Mouse (Mus musculus): ENCODE measurements around the gene Ubash3a. TPM values are rescaled to one million over a fixed set of nuclear protein-coding genes. Genes with fewer than 3 reads are reported as not detected.
A peak's percentile ranks its signal among the peaks of the same experiment; 100 is the strongest.
"Not testable (repeated sequence)": the region's sequence is repeated elsewhere in the genome, so short reads cannot be mapped to it uniquely, and the experiment has no call there.

The Ubash3a gene
- total RNA-seq, 2 experiments from 2014 or later, result not detected

DNA sequence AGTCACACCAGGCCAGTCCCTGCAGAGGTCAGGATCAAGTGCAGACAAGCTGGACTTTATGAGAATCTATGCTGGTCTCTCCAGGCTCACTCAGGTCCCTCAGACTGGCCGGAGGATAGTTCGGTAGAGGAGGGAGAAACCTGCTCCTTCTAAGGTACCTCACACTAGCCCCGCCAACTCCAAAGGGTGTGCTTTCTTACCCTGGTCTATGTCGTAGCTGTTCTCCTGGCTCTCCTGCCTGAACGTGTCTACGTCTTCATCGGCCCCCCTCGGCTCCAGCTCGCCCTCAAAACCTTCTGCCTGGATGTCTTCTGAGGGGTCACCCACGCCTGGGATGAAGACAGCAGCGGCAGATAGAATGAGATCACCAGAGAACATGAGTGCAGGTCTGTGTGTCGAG lies 50.2 kb downstream of the Ubash3a start:
- DNase-seq, result no peak
- intact Hi-C loops (cut with DNase I; ENCODE audit: low total_unique reads), result no loop called here

DNA sequence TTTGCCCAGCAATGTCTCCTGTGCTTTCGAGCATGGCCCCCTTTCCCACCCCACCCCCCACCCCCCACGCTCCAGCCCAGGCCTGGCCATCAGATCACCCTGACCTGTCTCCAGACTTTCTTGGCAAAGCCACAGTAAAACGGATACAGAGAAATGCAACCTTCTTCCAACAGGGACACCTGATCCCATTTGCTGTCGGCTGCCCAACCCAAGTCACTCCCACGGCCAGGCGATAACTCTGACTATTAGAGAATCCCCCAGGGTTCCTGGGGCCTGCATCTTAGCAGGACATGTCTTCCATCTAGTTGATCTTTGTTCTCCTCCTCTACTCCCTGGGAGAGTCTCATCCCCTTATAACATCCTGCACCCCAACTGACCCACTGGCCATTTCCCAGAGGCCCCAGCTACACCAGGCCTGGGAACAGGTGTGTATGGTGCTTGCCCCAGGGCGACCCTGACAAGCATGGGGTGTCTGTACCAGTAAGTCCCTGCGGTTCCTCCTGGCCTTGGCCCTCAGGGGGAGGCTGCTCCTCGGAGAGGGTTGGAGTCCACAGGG lies 50.7 kb downstream of the Ubash3a start:
- intact Hi-C loops (cut with DNase I; ENCODE audit: low total_unique reads), result no loop called here
- peak; percentile 65 for DNase-seq

DNA sequence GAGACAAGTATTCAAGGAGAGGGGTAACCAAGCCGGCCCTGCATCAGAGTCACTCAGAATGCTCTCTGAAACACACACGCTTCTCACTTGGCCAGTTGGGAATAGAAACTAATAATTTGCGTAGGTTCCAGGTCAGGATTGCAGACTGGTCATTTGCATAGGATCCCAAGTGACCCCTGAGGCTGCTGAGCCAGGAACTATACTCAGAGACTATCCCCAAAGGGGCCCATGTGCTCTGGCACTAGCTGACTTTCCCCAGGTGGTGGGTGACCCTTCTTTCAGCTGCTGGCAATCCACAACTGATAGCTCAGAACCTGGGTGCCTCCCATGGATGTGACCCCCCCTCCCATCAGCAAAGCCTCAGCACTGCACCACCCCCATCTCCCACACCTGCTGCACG lies 51.5 kb downstream of the Ubash3a start:
- intact Hi-C loops (cut with DNase I; ENCODE audit: low total_unique reads), result no loop called here
- no peak for DNase-seq

GRCm38 (mm10) chr17:31259825-31260224 lies 52.2 kb downstream of the Ubash3a start:
- intact Hi-C loops (cut with DNase I; ENCODE audit: low total_unique reads), result loop anchor here (10.0 kb wide), 1 partner anchor 235 kb away; no protein-coding TSS in a partner anchor

DNA sequence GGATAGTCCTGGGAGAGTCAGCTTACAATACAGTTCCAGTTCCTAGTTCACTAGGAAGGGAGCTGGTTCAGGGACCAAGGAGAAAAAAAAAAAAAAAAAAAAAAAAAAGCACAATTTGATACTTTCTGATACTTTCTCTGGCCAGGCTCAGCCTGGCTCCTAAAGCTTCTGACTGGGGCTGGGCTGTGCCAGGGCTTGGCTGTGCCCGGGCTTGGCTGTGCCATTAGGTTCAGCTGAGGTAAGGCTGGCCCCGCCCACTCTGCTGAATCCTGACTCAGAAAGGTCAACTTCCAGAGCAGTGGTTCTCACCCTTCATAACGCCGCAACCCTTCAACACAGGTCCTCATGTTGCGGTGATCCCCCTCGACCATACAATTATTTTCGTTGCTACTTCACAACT lies 52.8 kb downstream of the Ubash3a start:
- intact Hi-C loops (cut with DNase I; ENCODE audit: low total_unique reads), result loop anchor here (10.0 kb wide), 1 partner anchor 234 kb away; no protein-coding TSS in a partner anchor

More at GRCm38 (mm10) chr17:31259825-31260224, 52.2 kb downstream of the Ubash3a start:
- DNase-seq, result no peak

DNA sequence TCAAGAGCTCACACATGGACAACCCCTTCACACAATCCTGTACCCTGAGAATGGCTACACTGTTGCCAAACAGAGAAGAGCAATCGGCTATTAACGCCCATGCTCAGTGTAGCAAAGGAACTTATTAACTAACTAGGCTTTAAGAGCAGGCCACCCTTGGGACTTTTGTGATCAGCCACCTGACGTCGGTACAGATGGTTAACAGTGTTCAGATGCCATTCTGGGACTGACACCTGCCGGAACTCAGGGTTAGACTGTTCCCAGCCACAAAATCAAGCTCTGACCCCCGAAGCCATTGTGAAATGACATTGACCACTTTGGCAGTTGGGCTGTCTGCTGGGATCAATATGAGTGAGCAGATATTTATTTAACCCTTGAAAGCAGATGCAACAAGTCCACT lies 53.7 kb downstream of the Ubash3a start:
- intact Hi-C loops (cut with DNase I; ENCODE audit: low total_unique reads), result loop anchor here (10.0 kb wide), 1 partner anchor 233 kb away; no protein-coding TSS in a partner anchor

More for the DNA sequence above, 52.8 kb downstream of the Ubash3a start:
- peak; percentile 95 for DNase-seq

DNA sequence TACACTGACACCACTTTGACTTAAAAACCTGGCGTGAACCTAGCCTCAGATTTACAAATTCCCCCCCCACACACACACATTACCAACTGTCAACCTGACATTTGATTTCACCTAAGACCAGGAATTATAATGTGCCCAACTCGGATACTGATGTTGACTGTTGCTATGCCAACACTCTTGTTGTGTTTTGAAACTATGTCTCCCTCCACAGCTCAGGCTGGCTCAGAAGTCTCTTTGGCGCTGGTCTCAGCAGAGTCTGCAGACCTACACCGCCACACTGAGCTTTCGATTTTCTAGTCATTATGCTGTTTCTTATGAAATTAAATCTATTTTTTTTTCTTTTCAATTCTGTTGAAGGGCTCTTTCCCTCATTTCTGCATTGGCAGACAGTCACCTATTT lies 55.0 kb downstream of the Ubash3a start:
- intact Hi-C loops (cut with DNase I; ENCODE audit: low total_unique reads), result loop anchor here (10.0 kb wide), 1 partner anchor 232 kb away; no protein-coding TSS in a partner anchor

More for the DNA sequence above, 53.7 kb downstream of the Ubash3a start:
- DNase-seq, result no peak

DNA sequence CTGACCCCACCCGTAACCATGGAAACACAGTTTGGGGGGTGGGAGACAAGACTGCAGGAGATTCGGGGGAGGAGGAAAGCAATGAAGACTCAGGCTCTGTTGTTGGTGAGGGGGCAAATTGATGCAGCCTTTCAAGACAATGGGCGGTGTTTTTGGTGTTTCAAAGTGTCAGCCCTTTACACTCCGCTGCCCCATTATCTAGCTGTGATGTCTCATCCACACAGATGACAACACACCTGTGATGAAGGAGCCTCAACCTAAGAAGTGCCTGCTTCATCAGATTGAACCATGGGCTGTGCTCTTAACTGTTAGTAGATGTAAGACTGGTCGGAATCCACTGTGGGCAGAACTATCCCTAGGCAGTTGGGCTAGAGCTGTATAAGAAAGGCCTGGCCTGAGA lies 56.1 kb downstream of the Ubash3a start:
- intact Hi-C loops (cut with DNase I; ENCODE audit: low total_unique reads), result loop anchor here (10.0 kb wide), 1 partner anchor 231 kb away; no protein-coding TSS in a partner anchor
- no peak for DNase-seq

More for the DNA sequence above, 55.0 kb downstream of the Ubash3a start:
- no peak for DNase-seq

DNA sequence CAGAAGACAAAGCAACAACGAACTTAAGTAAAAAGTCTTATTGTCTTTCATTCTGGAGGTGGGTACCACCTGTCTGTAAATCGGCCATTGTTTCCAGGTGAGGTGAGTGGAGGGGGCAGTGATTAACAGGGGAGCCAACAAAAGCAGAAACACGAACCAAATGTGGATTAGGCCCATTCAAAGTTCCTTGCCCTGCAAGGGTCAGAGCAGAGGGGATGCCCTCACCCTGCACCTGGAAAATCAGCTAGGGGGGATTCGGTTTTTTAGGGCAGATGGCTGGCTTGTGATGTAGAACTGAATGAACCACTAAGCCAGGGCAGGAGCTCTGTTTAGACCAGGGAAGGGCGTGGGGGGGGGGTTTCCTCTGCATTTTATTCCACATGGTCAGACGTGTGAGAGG lies 56.7 kb downstream of the Ubash3a start:
- intact Hi-C loops (cut with DNase I; ENCODE audit: low total_unique reads), result loop anchor here (10.0 kb wide), 1 partner anchor 230 kb away; no protein-coding TSS in a partner anchor

GRCm38 (mm10) chr17:31265171-31265572 lies 57.5 kb downstream of the Ubash3a start:
- intact Hi-C loops (cut with DNase I; ENCODE audit: low total_unique reads), result loop anchor here (10.0 kb wide), 1 partner anchor 230 kb away; no protein-coding TSS in a partner anchor
- DNase-seq, result no peak

More for the DNA sequence above, 56.7 kb downstream of the Ubash3a start:
- DNase-seq, result no peak

GRCm38 (mm10) chr17:31265831-31266230 lies 58.2 kb downstream of the Ubash3a start:
- no peak for DNase-seq
- intact Hi-C loops (cut with DNase I; ENCODE audit: low total_unique reads), result loop anchor here (10.0 kb wide), 1 partner anchor 229 kb away; no protein-coding TSS in a partner anchor

- no peak for DNase-seq
- intact Hi-C loops (cut with DNase I; ENCODE audit: low total_unique reads), result loop anchor here (10.0 kb wide), 1 partner anchor 228 kb away; no protein-coding TSS in a partner anchor
Measured at GRCm38 (mm10) chr17:31266321-31266950, 58.8 kb downstream of the Ubash3a start.

GRCm38 (mm10) chr17:31267138-31267537 lies 59.5 kb downstream of the Ubash3a start:
- intact Hi-C loops (cut with DNase I; ENCODE audit: low total_unique reads), result loop anchor here (10.0 kb wide), 1 partner anchor 228 kb away; no protein-coding TSS in a partner anchor
- no peak for DNase-seq

DNA sequence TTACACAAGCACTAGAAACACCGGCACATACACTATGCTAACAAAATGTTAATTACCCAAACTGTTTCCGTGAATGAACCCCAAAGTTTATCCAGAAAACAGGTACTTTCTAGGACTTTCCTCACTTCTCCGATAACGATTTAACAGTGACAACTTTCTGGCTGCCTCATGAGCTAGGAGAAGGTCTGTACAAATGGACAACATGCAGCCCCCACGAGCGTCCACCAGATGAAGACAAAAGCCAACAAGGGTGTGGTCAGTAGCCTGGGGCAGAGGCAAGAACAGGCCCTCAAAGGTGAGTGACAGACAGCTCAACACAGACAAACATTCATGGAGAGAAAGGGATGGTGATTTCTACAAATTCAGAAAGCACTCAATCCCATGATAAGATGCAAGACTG lies 59.9 kb downstream of the Ubash3a start:
- intact Hi-C loops (cut with DNase I; ENCODE audit: low total_unique reads), result loop anchor here (10.0 kb wide), 1 partner anchor 227 kb away; no protein-coding TSS in a partner anchor
- DNase-seq, result no peak

GRCm38 (mm10) chr17:31268016-31268415 lies 60.3 kb downstream of the Ubash3a start:
- no peak for DNase-seq
- intact Hi-C loops (cut with DNase I; ENCODE audit: low total_unique reads), result loop anchor here (10.0 kb wide), 1 partner anchor 227 kb away; no protein-coding TSS in a partner anchor

- no peak for DNase-seq
- intact Hi-C loops (cut with DNase I; ENCODE audit: low total_unique reads), result loop anchor here (5.0 to 10.0 kb wide), 2 partner anchors 38 to 225 kb away; no protein-coding TSS in a partner anchor
Measured at GRCm38 (mm10) chr17:31269761-31270160, 62.1 kb downstream of the Ubash3a start.

DNA sequence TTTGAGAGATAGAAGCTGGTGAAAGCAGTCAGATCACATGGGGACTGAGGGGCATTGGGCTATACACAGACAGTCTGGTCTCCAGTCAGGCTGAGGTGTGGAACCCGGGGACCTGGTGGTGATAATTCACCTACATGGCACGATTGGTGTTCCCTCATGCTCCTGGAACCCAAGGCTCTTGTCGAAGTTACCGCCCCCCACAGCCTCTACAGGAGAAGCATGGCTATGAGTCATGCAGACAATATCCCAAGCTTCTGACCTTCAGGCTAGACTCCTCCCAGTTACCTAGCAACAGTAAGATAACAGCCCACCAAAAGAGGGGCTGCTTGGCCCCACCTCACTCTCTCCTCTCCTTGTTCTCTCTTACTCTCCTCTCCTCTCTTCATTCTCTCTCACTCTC lies 62.6 kb downstream of the Ubash3a start:
- intact Hi-C loops (cut with DNase I; ENCODE audit: low total_unique reads), result loop anchor here (5.0 kb wide), 1 partner anchor 37 kb away; no protein-coding TSS in a partner anchor
- DNase-seq, result no peak

DNA sequence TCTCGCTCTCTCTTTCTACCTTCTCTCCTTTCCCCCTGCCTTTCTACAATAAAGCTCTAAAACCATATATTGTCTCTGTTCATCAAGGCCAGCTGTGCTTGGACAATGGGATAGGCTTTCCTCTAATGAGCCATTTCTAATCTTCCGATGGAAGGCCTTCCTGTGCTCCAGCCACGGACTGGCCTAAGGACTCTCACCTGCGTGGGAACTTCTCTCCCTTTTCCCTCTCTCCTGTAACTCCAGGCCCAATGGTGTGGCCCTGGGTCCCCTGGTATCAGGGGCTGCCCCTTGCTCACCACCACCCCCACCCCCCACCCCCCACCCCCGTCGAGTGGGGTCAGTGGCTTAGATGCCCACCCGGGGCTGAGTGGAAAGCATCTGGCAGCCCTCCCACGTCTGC lies 63.1 kb downstream of the Ubash3a start:
- not testable (repeated sequence) for DNase-seq
- intact Hi-C loops (cut with DNase I; ENCODE audit: low total_unique reads), result loop anchor here (5.0 kb wide), 1 partner anchor 37 kb away; no protein-coding TSS in a partner anchor

- DNase-seq, result no peak
- intact Hi-C loops (cut with DNase I; ENCODE audit: low total_unique reads), result loop anchor here (5.0 kb wide), 1 partner anchor 36 kb away; no protein-coding TSS in a partner anchor
Measured at GRCm38 (mm10) chr17:31271136-31271851, 63.6 kb downstream of the Ubash3a start.
